Mouse (Mus musculus) frontal cortex, postnatal 14 days (tissue): ENCODE measurements around the gene Iglon5.

Experiments used
- DNase-seq, 2 experiments: peaks; one replicate each; pipeline ENCODE4 v3.0.0; 2022; ENCODE audit warnings: low spot score in 2 of 2

Gene Iglon5

DNA sequence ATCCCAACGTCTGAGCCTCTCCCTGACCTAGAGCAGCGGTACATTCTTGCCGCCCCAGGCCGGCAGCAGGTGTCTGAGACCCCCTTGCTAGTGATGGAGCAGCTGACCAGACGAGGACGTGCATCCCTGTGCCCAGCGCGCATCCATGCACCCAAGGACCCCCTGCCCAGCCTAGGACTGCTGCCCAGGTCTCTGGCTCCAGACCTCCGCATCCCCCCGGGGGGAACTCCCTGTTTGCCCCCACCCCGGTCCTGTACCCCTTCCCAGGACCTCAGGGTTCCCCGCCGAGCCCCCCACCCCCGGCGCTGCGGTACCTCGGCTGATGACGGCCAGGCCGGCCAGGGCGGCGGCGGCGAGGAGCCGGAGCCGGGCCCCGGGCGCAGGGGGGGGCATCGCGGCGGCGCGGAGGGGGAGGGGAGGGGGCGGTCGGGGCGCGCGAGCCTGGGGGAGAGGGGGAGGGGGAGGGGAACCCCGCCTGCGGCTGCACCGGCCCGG lies at the start of gene Iglon5:
Gene Iglon5 (minus strand): TSS at position 445 of the 495 bp plus-strand sequence.
- DNase-seq = no peak

DNA sequence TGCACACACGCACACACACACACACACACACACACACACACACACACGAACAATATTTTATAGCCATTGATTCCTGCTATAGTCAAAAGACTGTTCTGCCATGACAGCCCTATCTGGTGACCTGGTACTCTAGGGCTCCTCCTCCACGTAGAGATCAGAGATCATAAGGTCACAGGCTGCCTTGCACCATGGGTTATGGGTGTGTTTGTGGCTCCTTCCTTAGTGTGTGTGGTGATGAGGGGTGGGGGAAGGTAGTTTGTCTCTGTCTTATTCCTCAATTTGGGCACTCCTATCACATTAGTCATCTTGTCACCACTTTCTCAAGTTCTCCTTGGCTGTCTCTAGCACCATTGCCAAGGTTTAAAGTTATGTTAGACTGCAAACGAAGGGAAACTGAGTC lies 48.6 kb upstream of the Iglon5 start:
- no peak for DNase-seq

DNA sequence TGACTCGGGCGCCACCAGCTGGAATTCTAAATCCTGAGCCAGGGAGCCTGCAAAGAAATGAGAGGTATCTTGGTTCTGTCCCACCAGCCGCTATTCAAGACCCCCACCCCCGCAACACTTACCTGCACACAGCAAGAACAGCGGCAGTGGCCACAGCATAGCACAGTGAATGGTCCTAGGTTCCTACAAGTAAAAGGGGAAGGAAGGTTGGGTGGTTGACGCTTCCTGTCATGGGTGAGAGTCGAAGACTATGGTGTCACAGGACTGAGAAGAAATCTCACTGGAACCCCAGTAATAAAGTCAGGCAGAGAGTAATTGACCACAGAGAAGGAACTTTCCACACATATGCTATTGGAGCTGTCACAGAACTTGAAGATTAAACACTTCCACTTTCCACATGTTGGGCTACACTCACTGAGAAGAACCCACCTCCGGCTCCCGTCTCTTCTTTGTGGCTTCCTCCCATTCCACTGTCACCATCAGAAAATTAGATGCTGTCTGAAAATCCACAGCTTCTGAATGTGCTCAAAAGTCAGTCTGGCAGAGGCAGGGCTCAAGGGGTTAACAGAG lies 43.1 kb upstream of the Iglon5 start:
- DNase-seq = no peak

DNA sequence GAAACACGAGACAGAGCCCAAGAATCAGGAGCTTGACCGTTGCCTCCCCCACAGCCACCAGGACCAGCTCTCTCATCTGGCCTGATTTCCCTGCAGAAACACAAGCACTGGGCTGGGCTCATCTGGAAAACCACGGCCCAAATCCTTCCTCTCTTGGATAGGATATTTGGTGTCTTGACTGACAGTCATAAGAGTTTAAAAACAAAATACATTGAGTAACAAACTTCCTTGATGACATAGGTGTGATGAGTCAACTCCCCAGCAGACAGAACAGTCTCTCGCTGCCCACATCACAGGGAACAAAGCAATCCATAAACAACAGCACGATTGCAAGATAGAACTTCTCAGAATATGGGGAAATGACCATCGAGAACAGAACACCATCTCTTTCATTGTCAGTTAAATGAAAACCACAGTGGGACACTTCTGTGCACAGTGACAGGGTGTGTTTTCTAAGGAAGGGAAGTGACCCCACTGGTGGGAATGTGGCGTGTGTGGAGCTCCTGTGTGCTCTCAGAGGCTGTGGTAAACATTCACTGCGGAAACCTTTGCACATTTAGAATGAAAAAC lies 40.4 kb upstream of the Iglon5 start:
- no peak for DNase-seq

DNA sequence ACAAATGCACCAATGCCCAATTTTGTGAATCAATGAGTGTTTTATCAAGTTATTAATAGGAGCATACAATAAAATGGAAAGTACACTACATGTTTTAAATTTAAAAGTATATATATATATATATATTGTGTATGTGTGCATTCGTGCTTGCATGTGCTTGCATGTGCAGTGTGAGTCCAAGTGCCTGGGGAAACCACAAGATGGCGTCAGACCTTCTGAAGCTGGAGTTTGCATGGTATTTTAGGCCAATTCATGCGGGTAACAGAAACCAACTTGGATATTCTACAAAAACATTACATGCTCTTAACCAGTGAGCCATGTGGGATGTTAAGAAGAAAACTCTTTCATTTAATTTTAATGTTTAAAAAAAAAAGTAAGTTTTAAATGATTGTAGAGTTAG lies 35.4 kb upstream of the Iglon5 start:
- DNase-seq = no peak

DNA sequence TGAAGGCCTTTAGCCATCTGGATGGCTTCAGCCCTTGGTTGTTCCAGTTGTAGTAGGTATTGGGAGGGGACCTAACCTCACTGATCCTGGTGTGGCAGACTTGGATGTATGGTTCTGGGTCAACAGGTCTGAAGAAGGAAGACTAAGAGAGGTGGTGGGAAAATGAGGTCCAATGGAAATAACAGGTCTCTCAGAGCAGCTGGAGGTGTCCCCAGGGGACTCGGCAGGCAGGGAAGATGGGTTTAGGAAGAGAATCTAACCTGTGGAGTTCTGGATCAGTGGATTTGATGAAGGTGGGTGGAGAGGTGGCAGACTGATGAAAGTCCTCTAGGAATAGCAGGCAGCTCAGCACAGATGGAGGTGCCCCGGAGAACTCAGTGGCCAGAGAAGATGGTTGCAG lies 32.9 kb upstream of the Iglon5 start:
- no peak for DNase-seq

DNA sequence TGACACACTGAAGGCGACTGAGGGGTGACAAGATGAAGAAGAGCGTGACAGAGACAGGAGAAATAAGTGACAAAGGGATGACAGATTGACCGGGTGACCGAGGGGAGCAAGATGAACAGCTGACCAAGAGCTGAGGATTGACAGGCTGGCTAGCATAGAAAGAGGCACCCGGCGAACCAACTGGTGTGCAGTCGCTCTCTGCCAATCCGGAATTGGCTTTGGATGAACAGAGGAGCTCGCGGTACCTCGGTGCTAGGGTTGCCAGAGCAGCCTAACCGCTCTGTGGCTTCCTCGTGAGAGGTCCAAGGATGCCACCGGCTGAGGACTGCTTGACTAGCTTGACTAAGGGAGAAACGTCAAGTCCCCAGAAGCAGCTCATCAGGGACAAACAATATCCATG lies 28.5 kb upstream of the Iglon5 start:
- no peak for DNase-seq

DNA sequence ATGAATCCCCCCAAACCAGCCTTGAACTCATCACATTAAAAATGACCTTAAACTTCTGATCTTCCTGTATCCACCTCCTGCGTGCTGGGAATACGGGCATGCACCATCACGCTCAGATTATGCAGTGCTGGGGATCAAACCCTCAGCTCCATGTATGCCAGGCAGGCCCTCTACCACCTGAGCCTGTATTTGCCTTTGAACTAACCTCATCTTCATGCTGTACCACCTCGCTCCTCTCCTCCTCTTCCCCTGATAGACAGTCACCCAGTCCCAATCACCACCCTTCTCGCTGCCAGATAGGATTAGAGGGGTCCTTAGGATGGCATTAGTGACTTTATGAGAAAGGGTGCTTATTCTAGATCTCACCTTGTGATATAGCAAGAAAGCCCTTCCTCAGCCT lies 25.2 kb upstream of the Iglon5 start:
- no peak for DNase-seq

DNA sequence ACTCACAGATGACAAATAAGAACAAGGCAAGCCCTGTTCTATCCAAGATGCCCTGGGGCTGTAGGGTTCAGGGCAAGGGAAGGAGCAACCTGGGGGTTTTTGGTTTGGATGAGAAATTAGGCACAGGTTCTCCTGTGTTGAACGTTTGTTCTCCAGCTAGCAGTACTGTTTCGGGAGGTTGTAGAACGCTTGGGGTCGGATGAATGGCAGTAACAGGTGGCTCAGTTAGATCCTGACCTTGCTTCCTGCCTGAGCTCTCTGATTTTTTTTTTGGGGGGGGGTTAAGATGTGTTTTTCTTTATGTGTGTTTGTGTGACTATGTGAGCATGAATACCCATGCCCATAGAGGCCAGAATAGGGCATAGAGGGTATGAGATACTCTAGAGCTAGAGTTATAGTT lies 22.6 kb upstream of the Iglon5 start:
- no peak for DNase-seq

DNA sequence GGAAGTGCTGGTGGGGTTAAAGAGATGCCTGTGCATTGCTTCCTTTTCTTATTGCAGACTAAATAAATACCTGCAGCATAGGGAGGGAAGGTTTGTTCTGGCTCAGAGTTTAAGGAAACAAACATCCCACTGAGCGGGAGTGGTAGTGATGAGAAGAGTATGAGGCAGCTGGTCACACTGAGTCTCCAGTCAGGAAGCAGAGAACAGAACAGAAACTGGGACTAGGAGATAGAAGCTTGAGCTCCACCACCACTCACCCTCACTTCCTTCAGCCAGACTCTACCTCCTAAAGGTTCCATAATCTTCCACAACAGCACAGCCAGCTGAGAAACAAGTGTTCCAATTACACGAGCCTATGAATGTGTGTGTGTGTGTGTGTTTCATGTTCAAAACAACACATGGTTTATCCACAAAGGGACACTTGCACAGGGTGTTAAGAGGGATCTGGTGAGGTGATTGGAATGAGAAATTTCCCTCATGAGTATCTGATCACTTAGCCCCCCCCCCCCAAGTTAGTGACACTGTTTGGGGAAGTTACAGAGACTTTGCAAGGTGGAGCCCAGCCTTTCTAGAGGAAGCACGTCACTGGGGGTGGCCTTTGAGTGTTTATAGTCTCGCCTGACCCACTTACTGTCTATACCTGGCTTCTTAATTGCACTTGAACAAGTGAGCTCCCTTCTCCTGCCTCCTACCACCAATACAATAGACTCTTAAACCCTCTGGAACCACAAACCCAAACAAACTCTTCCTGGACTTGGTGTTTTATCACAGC lies 22.0 kb upstream of the Iglon5 start:
- DNase-seq = no peak

DNA sequence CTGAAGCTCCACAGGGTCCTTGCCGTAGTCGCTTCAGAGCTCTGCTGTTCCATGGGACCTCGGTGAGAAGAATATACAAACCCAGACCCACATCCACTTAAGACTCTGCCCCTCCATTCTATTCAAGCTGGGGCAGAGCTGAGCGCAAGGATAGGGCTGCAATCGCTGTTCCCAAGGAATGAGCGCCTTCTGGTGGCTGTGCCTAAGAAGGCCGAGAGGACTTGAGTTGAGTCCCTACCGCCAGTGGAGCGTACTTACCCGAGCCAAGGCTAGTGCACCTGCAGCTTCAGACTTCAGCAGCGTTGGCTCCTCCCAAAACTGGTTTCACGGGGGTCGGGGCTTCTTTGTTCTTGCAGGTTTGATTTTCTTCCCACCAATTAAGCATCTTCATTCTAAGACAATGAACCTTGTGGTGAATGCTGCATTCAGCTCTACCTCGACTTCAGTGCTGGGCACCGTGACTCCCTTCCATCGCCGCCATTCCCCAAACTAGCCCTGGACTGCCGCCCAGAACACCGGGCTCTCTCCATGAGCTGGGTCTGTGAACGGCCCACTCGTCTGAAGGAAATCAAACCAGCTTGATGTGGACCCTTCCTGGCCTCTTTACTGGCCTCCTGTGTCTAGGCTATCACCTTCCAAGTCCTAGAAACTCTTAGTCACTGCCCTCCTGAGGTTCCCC lies 5.6 kb upstream of the Iglon5 start:
- DNase-seq = peak in 1 of 2 experiments; percentile 60

DNA sequence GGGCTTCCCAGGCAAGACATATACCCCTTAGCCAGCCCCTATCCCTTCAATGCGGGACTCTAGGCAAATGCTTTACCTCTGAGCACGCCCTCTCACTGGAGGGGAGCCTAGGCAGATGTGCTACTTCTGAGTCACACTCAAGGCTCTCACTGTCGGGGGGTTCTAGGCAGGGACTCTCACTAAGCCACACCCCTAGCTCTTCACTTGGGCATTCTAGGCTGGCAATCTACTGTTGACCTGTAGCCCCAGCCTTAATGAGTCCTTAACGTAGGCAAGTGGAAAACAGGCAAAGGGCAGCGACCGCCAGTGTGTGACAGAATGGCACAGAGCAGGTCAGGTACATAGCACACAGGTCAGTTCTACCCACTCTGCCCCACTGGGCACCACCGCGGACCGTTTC lies 986 bp upstream of the Iglon5 start:
- DNase-seq = no peak

DNA sequence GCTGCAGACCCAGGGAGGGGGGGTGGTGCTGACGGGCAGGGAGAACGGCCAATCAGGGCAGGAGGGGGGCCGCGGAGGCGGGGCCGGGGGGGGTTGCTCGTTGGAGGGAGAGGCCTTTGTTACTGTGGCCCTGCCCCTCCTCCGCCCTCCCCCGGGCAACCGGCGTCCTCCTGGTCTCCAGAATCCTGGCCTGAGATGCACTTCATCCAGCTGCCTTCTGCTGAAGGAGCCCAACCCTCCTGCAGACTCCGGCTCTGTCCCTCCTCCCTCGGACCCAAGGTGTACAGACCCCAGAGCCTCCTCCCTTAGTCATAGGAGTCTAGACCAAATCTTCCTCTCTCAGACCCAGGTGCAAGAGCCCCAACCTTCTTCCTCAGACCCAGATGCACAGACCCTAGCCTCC lies 308 bp upstream of the Iglon5 start:
- peak; percentile 68 to 72 for DNase-seq

DNA sequence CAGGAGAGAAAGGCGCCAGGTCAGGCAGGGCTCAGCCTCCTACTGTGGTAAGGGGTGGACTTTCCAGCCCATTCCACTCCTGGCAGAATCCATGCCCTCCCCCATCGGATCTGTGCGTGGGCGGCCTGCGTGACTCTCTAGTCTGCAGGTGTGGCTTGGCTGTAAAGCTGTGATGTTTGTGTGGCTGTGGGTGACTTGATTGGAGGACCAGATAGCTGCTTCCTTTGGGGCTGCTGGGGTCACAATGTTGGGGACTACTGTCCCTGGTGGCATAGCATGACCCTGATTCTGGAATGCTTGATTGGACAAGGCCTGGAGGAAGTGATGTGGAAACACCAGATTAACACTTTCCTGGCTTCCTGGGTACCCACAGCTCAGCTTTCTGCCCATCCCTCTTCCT lies 1.2 kb downstream of the Iglon5 start:
- DNase-seq = peak in 1 of 2 experiments; percentile 34

DNA sequence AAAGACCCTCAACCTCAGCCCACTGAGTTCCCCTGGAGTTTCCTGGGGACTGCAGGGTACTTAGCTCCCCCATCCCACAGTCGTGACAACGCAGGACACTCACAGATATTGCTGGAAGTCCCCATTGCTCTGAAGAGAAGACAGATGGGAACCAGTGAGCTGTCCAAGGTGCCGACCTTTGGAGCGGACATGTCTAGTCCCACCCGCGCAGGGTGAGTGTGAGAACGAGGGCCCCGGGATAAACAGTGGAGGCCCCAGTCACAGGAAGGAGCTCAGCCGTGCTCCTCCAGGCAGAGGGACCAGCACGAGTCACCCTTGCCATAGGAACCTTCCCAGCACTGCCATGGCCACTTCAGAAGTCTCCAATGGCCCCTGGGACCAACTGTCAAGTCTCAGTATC lies 6.6 kb downstream of the Iglon5 start:
- DNase-seq = no peak

DNA sequence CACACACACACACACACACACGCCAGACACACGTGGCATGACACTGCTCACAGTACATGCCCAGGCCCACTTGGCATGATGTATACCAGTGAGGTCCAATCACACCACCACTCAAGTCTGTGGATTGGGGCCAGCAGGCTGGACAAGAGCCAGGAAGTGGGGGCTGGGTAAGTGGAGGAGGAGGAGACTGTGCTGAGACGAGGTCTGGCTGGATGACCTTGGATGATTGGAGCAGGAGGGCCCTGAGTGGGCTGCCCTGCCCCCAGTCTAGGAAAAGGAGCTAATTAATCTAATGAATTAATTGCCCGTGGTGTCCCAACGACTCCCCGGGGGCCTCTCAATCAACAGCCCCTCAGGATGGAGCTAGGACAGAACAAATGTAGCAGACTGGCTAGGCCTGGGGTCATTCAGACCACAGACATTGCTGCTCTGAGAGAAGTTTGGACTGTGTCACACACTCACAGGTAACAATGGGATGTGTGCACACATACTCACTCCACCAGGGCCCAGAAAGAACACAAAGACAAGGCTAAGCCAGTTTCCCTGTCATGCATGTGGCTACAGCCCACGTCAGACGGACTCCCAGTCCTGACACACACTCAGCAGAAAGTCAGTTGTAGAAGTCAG lies 7.7 kb downstream of the Iglon5 start:
- no peak for DNase-seq

DNA sequence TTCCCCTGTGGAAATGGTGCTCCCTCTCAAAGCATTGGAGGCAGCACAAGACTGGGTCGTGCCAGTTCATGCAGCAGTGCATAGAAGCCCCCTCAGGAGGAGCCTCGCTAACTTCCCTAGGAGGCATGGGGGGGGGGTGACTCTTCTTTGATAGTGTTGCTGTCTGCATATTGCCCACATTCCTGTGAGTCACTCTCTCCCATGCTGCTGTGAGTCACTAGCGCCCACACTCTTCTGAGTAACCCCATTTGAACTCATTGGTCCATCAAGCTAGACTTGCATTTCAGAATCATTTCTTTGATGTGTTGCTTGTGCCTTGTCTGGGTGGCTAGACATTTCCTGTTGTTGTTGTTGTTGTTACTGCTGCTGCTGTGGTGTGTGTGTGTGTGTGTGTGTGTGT lies 8.7 kb downstream of the Iglon5 start:
- no peak for DNase-seq

DNA sequence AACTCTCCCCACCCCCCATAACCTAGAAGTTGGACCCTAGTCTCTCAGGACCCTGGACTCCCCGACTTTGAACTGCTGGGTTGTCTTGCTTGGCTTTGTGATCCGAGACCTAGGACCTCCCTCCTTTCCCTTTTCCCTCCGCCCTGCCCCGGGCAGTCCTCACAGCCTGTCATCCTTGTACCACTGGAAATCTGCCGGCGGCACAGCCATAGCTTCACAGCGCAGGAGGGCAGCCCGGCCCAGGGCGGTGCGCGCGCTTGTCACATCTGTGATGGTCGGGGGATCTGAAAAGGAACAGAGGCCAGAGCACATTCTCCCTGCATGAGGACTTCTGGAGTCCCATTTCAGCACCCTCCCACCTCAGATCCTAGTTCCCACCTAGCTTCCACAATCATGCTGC lies 13.5 kb downstream of the Iglon5 start:
- DNase-seq = no peak

DNA sequence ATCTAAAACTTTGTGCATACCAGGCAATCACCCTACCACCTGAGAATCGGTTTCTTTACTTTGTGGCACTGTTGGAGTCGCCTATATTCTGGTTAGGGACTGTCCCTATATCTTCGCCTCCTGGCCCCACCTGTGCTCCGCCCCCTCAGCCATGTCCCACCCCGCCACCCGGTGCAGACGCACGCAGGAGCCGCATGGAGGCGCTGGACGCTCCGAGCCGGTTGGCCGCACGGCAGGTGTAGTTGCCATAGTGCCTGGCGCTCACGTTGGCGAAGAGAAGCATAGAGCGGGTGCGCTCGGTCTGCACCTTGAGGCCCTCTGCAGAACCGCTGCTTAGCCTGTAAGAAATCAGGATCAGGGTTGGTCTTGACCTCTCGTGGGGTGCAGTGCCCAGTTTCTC lies 14.2 kb downstream of the Iglon5 start:
- no peak for DNase-seq

DNA sequence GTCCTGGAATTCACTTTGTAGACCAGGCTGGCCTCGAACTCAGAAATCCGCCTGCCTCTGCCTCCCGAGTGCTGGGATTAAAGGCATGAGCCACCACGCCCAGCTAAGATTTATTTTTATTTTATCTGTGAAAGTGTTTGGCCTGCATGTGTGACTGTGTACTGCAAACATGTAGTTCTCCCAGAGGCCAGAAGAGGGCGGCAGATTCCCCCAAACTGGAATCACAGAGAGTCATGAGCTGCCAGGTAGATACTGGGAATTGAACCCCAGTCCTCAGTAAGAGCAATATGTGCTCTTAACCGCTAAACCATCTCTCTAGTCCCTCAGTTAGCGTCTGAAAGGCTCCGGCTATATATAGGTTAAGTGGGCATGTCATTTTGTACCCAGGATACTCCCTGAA lies 19.5 kb downstream of the Iglon5 start:
- no peak for DNase-seq

DNA sequence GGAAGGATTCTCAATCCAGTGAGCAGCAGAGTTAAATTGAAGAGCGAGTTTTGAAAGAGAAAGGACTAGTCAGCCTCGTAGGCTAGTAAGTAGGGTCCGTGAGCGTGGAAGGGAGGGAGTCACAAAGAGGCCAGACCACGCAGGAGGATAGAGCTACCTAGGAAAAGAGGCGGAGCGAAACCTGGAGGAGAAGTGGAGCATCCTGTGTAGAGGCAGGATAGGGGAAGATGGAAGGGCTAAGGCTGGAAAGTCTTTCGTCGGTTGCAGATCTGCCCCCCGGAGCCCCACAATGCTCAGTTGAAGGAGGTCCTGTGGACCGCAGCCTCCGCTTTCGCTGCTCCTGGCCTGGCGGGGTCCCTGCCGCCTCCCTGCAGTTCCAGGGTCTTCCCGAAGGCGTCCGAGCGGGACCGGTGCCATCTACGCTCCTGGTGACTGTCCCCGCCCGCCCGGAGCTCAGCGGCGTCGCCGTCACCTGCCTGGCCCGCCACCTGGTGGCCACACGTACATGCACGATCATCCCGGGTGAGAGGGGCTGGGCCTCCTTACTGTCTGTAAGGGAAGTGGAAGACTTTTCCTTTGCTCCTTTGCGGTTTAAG lies 23.7 kb downstream of the Iglon5 start:
- DNase-seq = peak; percentile 65 to 72
